Mouse (Mus musculus) urinary bladder, postnatal 10 days (tissue): Measurements from ENCODE around the gene Npas4.
"Not testable (repeated sequence)": the region's sequence is repeated elsewhere in the genome, so short reads cannot be mapped to it uniquely, and the experiment has no call there.

Source experiments
- DNase-seq: peaks from one replicate; pipeline ENCODE4 v3.0.0; 2022; ENCODE audit warnings: low spot score

Npas4 gene

DNA sequence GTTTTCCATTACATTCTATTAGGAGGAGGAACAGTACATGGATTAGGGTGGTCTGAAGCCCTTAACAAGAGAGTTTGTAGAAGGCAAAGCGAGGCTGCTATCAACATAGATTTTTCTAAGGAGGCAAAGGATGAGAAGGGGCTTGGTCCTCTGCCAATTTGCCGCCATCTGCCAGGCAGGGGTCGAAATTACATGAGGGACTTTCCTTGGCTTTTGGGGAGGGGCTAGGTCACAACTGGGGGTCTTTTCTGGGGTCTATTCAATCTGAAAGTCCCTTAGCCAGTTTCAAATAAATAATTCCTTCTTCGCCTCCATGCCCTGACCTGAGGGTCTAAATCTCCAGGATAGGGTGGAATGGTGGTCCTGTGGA lies at the start of gene Npas4:
Npas4 (minus strand) TSS at position 61 of the 370 bp plus-strand sequence.
- no peak for DNase-seq

- no peak for DNase-seq
These were observed 49.4 kb upstream of the Npas4 start for GRCm38 (mm10) chr19:5039301-5040114.

- peak; percentile 51 for DNase-seq
These were observed 48.6 kb upstream of the Npas4 start, which contains the start of the genes B4gat1 and AC124502.3 for GRCm38 (mm10) chr19:5038709-5039156. Gene B4gat1, plus strand, starts transcription at chr19:5038826. Gene AC124502.3, plus strand, starts transcription at chr19:5038891.

GRCm38 (mm10) chr19:5037678-5038571 lies 47.8 kb upstream of the Npas4 start:
- DNase-seq, result no peak

GRCm38 (mm10) chr19:5036577-5036976 lies 46.5 kb upstream of the Npas4 start:
- no peak for DNase-seq

GRCm38 (mm10) chr19:5032686-5033085 lies 42.6 kb upstream of the Npas4 start:
- DNase-seq, result no peak

- no peak for DNase-seq
These were observed 36.0 kb upstream of the Npas4 start for GRCm38 (mm10) chr19:5026111-5026510.

DNA sequence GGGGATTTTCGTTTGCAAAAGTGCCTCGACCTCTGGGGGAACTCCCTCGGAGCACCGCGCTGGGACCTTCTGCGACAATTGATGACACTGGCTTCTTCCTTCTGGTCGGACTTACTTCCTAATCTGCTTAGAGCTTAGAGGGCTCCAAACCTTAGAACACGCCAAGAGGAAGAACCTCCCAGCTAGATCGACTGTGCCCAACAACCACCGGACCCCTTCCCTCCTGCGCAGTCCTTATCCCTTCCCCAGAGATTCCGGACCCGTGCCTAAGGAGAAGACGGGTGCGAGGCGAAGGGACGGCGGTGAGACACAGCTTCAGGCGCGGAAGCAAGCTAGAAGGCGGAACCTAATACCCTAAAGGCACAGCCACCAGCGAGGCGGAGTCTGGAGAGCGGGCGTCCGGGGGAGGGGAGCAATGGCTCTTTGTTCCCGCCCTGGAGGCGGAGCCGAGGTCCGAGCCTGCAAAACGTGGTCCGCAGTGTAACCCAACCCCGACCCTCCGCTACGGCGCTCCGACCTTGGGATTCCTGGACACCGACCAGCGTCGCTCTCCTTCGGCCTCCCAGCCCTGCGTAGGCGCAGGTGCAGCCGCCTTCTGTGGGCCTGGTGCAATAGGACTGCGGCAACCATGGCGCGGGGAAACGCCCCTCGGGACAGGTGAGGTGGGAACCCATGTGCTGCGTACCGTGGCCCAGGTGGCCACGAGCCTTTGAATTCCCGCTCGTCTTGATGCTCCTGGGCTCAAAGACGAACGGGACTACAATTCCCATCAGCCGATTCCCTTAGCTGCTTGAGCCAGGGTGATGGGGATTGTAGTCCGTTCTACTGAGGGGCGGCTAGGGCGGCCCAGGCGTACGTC lies 33.7 kb upstream of the Npas4 start, which contains the start of gene Slc29a2:
Slc29a2 (plus strand) TSS at position 240 of the 859 bp plus-strand sequence.
- peak; percentile 63 for DNase-seq

DNA sequence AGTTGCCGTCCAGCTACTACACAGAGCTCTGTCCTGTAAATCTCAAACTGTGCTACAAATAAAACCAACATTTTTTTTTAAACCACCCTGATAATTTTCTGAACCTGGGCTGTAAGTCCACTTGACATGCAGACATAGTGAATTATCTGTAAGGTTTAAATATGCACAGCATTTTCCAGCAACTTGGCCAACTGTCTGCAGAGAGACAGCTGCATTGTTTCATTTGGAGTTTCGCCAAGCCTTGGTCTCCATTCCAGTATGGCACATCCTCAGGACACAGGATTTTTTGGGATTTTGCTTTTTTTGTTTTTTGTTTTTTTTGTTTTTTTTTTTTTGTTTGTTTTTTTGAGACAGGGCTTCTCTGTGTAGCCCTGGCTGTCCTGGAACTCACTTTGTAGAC lies 31.3 kb upstream of the Npas4 start:
- DNase-seq, result no peak

- DNase-seq, result no peak
These were observed 28.1 kb upstream of the Npas4 start for GRCm38 (mm10) chr19:5018191-5018590.

DNA sequence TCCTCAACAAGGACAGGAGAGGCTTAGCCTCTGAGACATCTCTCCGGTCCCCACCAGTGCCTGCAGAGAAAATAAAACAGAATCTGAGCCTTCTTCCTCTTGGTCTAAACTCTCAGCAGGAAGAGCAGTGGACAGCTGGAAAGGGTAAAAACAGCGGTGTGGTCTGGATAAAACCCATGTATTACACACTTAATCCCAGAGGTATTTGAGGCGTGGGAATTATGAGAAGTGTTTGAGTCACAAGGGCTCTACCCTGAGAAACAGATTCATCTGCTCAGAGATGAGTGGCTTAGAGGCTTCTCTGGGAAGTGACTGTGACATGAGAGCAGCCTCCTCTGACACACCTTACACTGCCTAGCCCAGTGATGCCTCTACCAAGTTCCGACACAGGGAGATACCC lies 27.5 kb upstream of the Npas4 start:
- DNase-seq, result no peak

DNA sequence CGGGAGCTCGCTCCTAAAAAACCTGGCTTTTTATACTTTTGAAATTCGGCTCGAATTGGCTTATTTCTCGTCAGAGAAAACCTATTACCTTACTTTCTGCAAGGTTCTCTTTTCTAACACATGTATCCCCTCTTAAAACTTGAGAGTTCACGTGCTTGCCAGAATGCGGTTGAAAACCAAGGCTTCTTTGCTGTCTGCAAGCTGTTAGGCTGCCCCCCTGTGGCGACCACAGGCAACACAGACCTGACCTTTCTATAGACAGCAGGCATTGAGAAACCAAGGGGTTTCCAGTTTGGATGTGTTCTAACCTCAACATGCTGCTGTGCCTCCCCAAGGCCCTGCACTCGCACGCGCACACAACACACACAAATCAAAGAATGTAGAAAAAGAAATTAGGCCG lies 26.7 kb upstream of the Npas4 start:
- DNase-seq, result no peak

DNA sequence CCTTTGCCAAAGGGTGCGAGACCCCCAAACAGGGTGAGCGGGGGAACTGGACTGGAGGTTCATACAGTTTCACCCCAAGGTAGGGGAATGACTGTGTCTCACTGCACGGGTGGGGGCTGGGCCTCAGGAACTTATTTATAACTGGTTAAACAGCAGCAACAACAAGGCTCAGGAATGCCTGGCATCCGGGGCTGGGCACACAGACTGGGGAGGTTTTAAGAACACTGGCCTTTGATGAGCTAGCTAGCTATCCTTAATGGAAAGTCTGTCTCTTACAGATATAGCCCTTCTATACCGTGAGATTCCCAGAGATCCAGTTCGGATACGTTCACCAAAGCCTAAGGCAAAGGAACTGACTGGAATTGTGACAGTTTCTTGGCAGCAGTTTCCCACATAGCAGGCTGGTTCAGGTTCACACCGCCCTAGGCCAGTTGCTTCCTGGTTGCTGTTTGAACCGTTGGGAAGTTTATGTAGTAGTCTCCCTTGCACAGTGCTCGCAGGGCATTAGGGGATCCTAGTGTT lies 26.2 kb upstream of the Npas4 start:
- DNase-seq, result no peak

DNA sequence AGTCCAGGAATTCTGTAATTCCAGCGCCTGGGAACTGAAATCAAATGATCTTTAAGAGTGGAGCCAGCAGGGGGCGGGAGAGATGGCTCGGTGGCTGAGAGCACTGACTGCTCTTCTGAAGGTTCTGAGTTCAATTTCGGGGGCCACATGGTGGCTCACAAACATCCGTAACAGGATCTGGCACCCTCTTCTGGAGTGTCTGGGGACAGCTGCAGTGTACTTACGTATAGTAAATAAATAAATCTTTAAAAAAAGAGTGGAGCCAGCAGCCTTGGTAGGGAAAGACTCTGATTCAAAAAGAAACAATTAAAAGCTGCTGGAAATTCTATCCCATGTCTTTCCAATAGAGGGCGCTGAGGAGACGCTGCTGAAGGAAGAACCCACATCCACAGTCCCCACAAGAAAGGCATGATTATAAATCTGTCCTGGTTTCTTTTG lies 24.9 kb upstream of the Npas4 start:
- DNase-seq, result no peak

GRCm38 (mm10) chr19:5013138-5013537 lies 23.0 kb upstream of the Npas4 start:
- no peak for DNase-seq

- DNase-seq, result no peak
These were observed 14.8 kb upstream of the Npas4 start for GRCm38 (mm10) chr19:5004925-5005324.

DNA sequence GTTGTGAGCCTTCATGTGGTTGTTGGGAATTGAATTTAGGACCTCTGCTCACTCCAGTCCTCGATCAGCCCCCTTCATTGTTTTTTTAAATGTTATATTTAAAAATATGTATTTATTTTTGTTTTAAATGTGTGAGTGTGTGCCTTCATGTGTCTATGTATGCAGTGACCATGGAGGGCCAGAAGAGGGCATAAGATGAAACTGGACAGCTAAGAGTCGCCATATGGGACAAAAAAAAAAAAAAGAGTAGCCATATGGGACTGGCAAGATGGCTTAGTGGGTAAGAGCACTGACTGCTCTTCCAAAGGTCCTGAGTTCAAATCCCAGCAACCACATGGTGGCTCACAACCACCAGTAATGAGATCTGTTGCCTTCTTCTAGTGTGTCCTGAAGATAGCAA lies 13.5 kb upstream of the Npas4 start:
- not testable (repeated sequence) for DNase-seq

GRCm38 (mm10) chr19:5001666-5002406 lies 11.7 kb upstream of the Npas4 start:
- peak; percentile 31 for DNase-seq

GRCm38 (mm10) chr19:4999445-5000140 lies 9.5 kb upstream of the Npas4 start:
- no peak for DNase-seq

- no peak for DNase-seq
These were observed 3.9 kb upstream of the Npas4 start for GRCm38 (mm10) chr19:4994043-4994442.
